Mouse (Mus musculus): Measurements from ENCODE around the gene Snapc3. TPM values are rescaled to one million over a fixed set of nuclear protein-coding genes. Genes with fewer than 3 reads are reported as not detected.

Snapc3 gene
- polyA plus RNA-seq, 1 experiment from 2014 or later = 60.6 TPM

- 93% methylated on average over 4 of the region's 4 CpGs for WGBS
- no peak for ATAC-seq (ENCODE audit: low FRiP score, low read depth)
Measured at GRCm38 (mm10) chr4:83396346-83396745, 21.2 kb upstream of the Snapc3 start.

GRCm38 (mm10) chr4:83396996-83397770, 20.3 kb upstream of the Snapc3 start:
- WGBS = 63% methylated on average over 9 of the region's 9 CpGs
- no peaks in the 10 kb centered on the region for H3K27me3 ChIP-seq
- H3K4me2 ChIP-seq = no peak overlapping the region
- no peak overlapping the region for H3K4me3 ChIP-seq
- no peak overlapping the region for H3K9ac ChIP-seq
- no peaks in the 10 kb centered on the region for H3K4me1 ChIP-seq (replicated peaks)
- H3K9me3 ChIP-seq = no peaks in the 10 kb centered on the region
- 0 out of 2 replicates have a peak, but pooled peaks have one; percentile 30 for ATAC-seq (ENCODE audit: low FRiP score, low read depth)
- H3K36me3 ChIP-seq = no peaks in the 10 kb centered on the region
- no peak overlapping the region for H3K27ac ChIP-seq (replicated peaks)

More at GRCm38 (mm10) chr4:83396346-83396745, 21.2 kb upstream of the Snapc3 start:
- Histone ChIP-seq H3K4me2 (no peak overlapping the region), H3K36me3 (no peaks in the 10 kb centered on the region), H3K9me3 (no peaks in the 10 kb centered on the region), H3K27me3 (no peaks in the 10 kb centered on the region), H3K4me1 (replicated peaks) (no peaks in the 10 kb centered on the region), H3K4me3 (no peak overlapping the region), H3K9ac (no peak overlapping the region), H3K27ac (replicated peaks) (no peak overlapping the region)

- Histone ChIP-seq H3K9ac (no peak overlapping the region), H3K4me3 (no peak overlapping the region), H3K4me1 (replicated peaks) (no peaks in the 10 kb centered on the region), H3K4me2 (no peak overlapping the region), H3K27me3 (no peaks in the 10 kb centered on the region), H3K9me3 (no peaks in the 10 kb centered on the region; the same call in 1 of the 2 replicates), H3K27ac (replicated peaks) (no peak overlapping the region), H3K36me3 (no peaks in the 10 kb centered on the region)
- no peak for ATAC-seq (ENCODE audit: low FRiP score, low read depth)
- WGBS = 87% methylated on average over 2 of the region's 2 CpGs
Measured at GRCm38 (mm10) chr4:83398527-83398926, 19.0 kb upstream of the Snapc3 start.

DNA sequence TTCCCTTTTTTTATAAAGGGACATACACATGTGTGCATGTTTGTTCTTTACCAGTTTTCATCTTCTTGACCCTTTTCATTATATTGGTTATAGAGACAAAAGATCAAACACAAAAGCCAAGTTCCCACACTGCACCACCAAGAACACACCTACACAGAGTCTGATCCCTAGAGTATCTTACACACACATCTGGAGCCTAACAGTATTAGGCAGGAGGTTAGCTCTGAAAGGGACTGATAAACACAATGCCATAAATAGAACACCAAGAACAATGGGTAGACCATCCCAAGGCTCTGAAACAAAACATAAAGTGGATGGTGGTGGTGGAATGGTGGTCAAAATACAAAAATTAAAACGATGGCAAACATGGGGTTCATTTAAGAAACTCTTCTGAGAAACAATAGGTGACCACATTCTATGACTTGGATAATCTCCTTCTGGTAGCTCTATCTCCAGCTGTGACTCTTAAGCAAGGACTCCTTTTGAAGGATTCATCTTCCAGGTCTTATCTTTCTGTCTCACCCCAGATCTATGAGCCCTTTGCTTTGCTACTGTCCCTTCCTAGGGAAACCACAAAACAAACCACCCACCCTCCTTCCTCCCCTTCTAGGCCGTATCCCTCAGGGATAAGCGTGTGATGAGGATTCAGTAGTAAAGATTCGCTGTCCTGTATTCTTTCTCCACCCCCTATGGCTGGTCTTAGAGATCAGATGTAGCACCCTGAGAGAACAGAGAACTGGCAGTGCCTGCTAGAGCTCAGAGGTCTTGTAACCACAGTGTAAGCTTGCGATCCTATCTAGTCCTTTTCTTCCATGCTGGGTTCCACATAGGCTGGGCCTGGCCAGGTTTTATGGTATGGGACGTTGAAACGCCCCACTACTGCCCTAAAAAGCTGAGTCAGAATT, 16.6 kb upstream of the Snapc3 start:
- Histone ChIP-seq H3K4me2 (no peak overlapping the region), H3K9me3 (no peaks in the 10 kb centered on the region; the same call in 1 of the 2 replicates), H3K27ac (replicated peaks) (no peak overlapping the region), H3K9ac (no peak overlapping the region), H3K4me1 (replicated peaks) (no peaks in the 10 kb centered on the region), H3K36me3 (no peaks in the 10 kb centered on the region), H3K27me3 (no peaks in the 10 kb centered on the region), H3K4me3 (no peak overlapping the region)
- ATAC-seq (ENCODE audit: low FRiP score, low read depth) = no peak
- 87% methylated on average over 7 of the region's 7 CpGs for WGBS

- no peak overlapping the region for H3K9ac ChIP-seq
- H3K4me3 ChIP-seq = no peak overlapping the region
- H3K27me3 ChIP-seq = no peaks in the 10 kb centered on the region
- no peak for ATAC-seq (ENCODE audit: low FRiP score, low read depth)
- H3K4me1 ChIP-seq (replicated peaks) = no peaks in the 10 kb centered on the region
- no peaks in the 10 kb centered on the region for H3K36me3 ChIP-seq
- no peak overlapping the region for H3K27ac ChIP-seq (replicated peaks)
- no peak overlapping the region for H3K4me2 ChIP-seq
- no peaks in the 10 kb centered on the region; the same call in 1 of the 2 replicates for H3K9me3 ChIP-seq
Measured at GRCm38 (mm10) chr4:83401712-83402111, 15.8 kb upstream of the Snapc3 start.

- Histone ChIP-seq H3K27ac (replicated peaks) (no peak overlapping the region), H3K9ac (no peak overlapping the region), H3K27me3 (no peaks in the 10 kb centered on the region), H3K4me3 (no peak overlapping the region), H3K4me1 (replicated peaks) (no peaks in the 10 kb centered on the region), H3K9me3 (no peaks in the 10 kb centered on the region; the same call in none of the 2 replicates), H3K36me3 (no peaks in the 10 kb centered on the region), H3K4me2 (no peak overlapping the region)
- ATAC-seq (ENCODE audit: low FRiP score, low read depth) = no peak
- 93% methylated on average over 6 of the region's 6 CpGs for WGBS
Measured at GRCm38 (mm10) chr4:83407688-83408087, 9.8 kb upstream of the Snapc3 start.

DNA sequence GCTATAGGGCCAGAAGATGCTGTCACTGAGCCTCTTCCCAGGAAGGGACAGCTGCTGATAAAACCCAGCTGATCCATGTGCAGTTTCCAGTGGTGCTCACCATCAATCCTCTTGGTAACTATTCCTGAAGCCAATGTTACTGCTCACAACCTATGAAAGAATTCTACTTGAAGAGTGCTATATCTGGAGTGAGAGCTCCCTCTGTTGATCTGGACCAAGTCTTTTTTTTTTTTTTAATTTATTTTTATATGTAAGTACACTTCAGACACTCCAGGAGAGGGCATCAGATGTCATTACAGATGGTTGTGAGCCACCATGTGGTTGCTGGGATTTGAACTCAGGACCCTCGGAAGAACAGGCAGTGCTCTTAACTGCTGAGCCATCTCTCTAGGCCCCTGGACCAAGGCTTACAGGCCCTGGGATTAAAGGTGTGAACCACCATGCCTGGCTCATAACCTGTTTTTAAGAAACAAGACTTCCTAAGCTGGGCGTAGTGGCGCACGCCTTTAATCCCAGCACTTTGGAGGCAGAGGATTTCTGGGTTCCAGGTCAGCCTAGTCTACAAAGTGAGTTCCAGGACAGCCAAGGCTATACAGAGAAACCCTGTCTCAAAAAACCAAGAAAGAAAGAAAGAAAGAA, 7.5 kb upstream of the Snapc3 start:
- Histone ChIP-seq H3K4me3 (no peak overlapping the region), H3K9me3 (no peaks in the 10 kb centered on the region; the same call in 1 of the 2 replicates), H3K27ac (replicated peaks) (no peak overlapping the region), H3K4me1 (replicated peaks) (no peaks in the 10 kb centered on the region), H3K36me3 (no peaks in the 10 kb centered on the region), H3K9ac (no peak overlapping the region), H3K4me2 (no peak overlapping the region), H3K27me3 (no peaks in the 10 kb centered on the region)
- no peak for ATAC-seq (ENCODE audit: low FRiP score, low read depth)
- WGBS = 97% methylated on average over 4 of the region's 4 CpGs

DNA sequence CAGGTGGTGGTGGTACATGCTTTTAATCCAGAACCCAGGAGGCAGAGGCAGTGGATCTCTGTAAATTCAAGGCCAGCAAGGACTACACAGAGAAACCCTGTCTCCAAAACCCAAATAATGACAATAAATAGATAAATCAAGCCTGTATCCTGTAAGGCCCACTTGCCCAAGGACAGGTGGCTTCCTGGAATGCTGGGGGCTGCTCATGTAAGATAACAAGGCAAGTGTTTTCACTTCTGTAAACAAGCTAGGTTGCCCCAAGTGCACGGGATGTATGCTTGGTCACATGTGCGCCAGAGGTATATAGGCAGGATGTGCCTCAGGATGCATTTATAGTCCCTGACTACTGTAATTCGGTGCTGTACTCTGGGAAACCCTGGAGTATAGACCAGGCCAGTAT, 5.5 kb upstream of the Snapc3 start:
- ATAC-seq (ENCODE audit: low FRiP score, low read depth) = no peak
- WGBS = 84% methylated on average over 3 of the region's 3 CpGs
- H3K4me2 ChIP-seq = no peak overlapping the region
- H3K36me3 ChIP-seq = no peaks in the 10 kb centered on the region
- peaks cover 4% of the 10 kb centered on the region for H3K4me1 ChIP-seq (replicated peaks)
- H3K27me3 ChIP-seq = no peaks in the 10 kb centered on the region
- H3K4me3 ChIP-seq = no peak overlapping the region
- no peak overlapping the region for H3K9ac ChIP-seq
- H3K9me3 ChIP-seq = no peaks in the 10 kb centered on the region; the same call in 1 of the 2 replicates
- no peak overlapping the region for H3K27ac ChIP-seq (replicated peaks)

GRCm38 (mm10) chr4:83414241-83414824, 3.2 kb upstream of the Snapc3 start:
- Histone ChIP-seq H3K27ac (replicated peaks) (no peak overlapping the region), H3K4me3 (no peak overlapping the region), H3K4me2 (no peak overlapping the region), H3K9me3 (no peaks in the 10 kb centered on the region), H3K9ac (no peak overlapping the region), H3K27me3 (no peaks in the 10 kb centered on the region), H3K36me3 (no peaks in the 10 kb centered on the region), H3K4me1 (replicated peaks) (peaks cover 11% of the 10 kb centered on the region)
- 71% methylated on average over 5 of the region's 5 CpGs for WGBS
- no peak for ATAC-seq (ENCODE audit: low FRiP score, low read depth)

DNA sequence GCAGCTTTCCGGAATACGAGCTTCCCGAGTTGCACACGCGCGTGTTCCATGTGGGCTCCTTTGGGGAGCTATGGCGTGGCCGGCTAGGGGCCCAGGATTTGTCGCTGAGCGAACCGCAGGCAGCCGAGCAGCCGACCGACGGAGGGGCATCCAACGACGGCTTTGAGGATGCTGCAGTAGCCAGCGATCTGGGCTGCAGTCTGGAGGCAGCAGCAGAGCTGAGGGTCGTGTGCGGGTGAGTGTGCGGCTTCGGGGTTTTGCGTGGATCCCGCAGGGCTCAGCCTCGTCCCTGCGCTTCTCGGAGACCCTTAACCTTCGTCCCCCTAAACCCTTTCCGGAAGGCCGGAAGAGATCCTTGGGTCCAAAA, 279 bp downstream of the Snapc3 start:
- under 1% methylated on average over 30 of the region's 30 CpGs for WGBS
- ATAC-seq (ENCODE audit: low FRiP score, low read depth) = no peak
- H3K36me3 ChIP-seq = peaks cover 1% of the 10 kb centered on the region

GRCm38 (mm10) chr4:83418781-83419180, 1.3 kb downstream of the Snapc3 start:
- Histone ChIP-seq H3K27me3 (no peaks in the 10 kb centered on the region), H3K27ac (replicated peaks) (peak overlapping the region; percentile 91; the same call in 1 of the 2 replicates), H3K36me3 (peaks cover 11% of the 10 kb centered on the region), H3K9me3 (no peaks in the 10 kb centered on the region), H3K4me1 (replicated peaks) (peaks cover 16% of the 10 kb centered on the region), H3K9ac (peak overlapping the region; percentile 95), H3K4me3 (peak overlapping the region; percentile 95), H3K4me2 (peak overlapping the region; percentile 68)
- ATAC-seq (ENCODE audit: low FRiP score, low read depth) = no peak
- WGBS = 72% methylated on average over 2 of the region's 2 CpGs

More for the DNA sequence above, 279 bp downstream of the Snapc3 start:
- H3K4me3 ChIP-seq = peak overlapping the region; percentile 95
- H3K27ac ChIP-seq (replicated peaks) = peak overlapping the region; percentile 91
- H3K27me3 ChIP-seq = no peaks in the 10 kb centered on the region
- no peaks in the 10 kb centered on the region for H3K9me3 ChIP-seq
- peak overlapping the region; percentile 95 for H3K9ac ChIP-seq
- H3K4me2 ChIP-seq = peak overlapping the region; percentile 68
- peaks cover 16% of the 10 kb centered on the region for H3K4me1 ChIP-seq (replicated peaks)
